Mouse (Mus musculus): ENCODE data around the gene Gm7173. TPM values are rescaled to one million over a fixed set of nuclear protein-coding genes. Genes with fewer than 3 reads are reported as not detected.

Gene Gm7173
- polyA plus RNA-seq (2012; rRNA removed): 0.64 and 0.68 TPM in 2 replicates

DNA sequence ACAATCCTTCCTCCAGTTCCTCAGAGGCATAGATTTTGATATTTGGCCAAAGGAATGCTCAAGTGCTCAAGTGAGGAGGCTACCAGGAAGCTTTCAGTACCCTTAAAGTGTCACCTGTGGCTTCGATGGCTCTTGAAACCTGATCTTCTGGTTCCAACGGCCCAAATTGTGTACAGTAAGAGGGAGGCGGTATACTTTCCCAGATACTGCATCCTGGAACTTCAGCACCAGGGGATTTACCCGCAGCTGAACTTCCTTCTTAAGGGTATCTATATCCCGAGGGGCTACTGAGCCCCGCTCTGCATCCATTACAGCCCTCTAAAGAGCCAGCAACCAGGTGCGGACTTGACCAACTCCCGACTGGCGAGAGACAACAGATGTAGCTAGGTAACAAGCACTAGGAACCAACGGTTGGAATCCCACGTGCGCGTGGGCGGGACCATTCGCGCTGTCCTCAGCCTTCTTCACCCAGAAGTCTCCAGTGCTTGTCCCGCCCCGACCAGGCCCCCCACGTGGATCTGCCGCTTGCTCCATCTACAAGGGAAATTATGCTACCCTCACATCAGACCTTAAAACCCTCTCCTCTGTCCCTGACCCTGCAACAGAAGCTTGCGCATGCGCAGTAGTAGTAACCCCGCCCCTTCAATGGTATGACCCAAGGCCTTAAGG lies at the start of gene Gm7173:
Gene Gm7173 (minus strand): TSS at position 309 of the 669 bp plus-strand sequence.

Other genes starting within 250 kb of the Gm7173 start
- 0.09 TPM in 1 of 2 replicates, not detected in the other for gene Mageb16, start 154.2 kb upstream of the Gm7173 start, polyA plus RNA-seq (2012; rRNA removed)